Mouse (Mus musculus): ENCODE measurements at regions not wholly inside any gene's neighbourhood (a gene's known extent, or its start where the extent isn't known, plus 50 kb on each side); places are given as distances from the start of the nearest gene placed in this dataset.

- Histone ChIP-seq H3K9me3 (no peaks in the 10 kb centered on the region), H3K4me3 (no peak overlapping the region), H3K27ac (no peak overlapping the region), H3K4me1 (peaks cover 19% of the 10 kb centered on the region), H3K27me3 (ENCODE audit: poor library complexity, severe bottlenecking) (no peaks in the 10 kb centered on the region), H3K36me3 (replicated peaks) (no peaks in the 10 kb centered on the region)
- no peak for DNase-seq (ENCODE audit: extremely low spot score, low spot score)
- 89% methylated on average over 1 of the region's 1 CpGs for WGBS
Measured at GRCm38 (mm10) chr14:97557888-97558287, 611.7 kb downstream of the Dach1 start.

- no peaks in the 10 kb centered on the region for H3K27me3 ChIP-seq (ENCODE audit: poor library complexity, severe bottlenecking)
- H3K4me3 ChIP-seq, result no peak overlapping the region
- DNase-seq (ENCODE audit: extremely low spot score, low spot score), result no peak
- H3K27ac ChIP-seq, result no peak overlapping the region
- no peaks in the 10 kb centered on the region for H3K4me1 ChIP-seq
- no peaks in the 10 kb centered on the region for H3K36me3 ChIP-seq (replicated peaks)
- H3K9me3 ChIP-seq, result no peaks in the 10 kb centered on the region
- WGBS, result 88% methylated on average over 4 of the region's 4 CpGs
Measured at GRCm38 (mm10) chr14:97546276-97546675, 623.3 kb downstream of the Dach1 start.

GRCm38 (mm10) chr14:97544307-97544706, 625.3 kb downstream of the Dach1 start:
- DNase-seq (ENCODE audit: extremely low spot score, low spot score), result no peak
- 67% methylated on average over 6 of the region's 6 CpGs for WGBS

GRCm38 (mm10) chr14:97537012-97537411, 632.6 kb downstream of the Dach1 start:
- no peaks in the 10 kb centered on the region for H3K27me3 ChIP-seq (ENCODE audit: poor library complexity, severe bottlenecking)
- WGBS, result 92% methylated on average over 5 of the region's 5 CpGs
- DNase-seq (ENCODE audit: extremely low spot score, low spot score), result no peak
- no peaks in the 10 kb centered on the region for H3K4me1 ChIP-seq
- H3K4me3 ChIP-seq, result no peak overlapping the region
- 0 out of 2 replicates have a peak, but pooled peaks cover 2% of the 10 kb centered on the region for H3K9me3 ChIP-seq
- no peaks in the 10 kb centered on the region for H3K36me3 ChIP-seq (replicated peaks)
- H3K27ac ChIP-seq, result no peak overlapping the region

More at GRCm38 (mm10) chr14:97544307-97544706, 625.3 kb downstream of the Dach1 start:
- Histone ChIP-seq H3K27me3 (ENCODE audit: poor library complexity, severe bottlenecking) (no peaks in the 10 kb centered on the region), H3K9me3 (no peaks in the 10 kb centered on the region), H3K4me1 (no peaks in the 10 kb centered on the region), H3K36me3 (replicated peaks) (no peaks in the 10 kb centered on the region), H3K4me3 (no peak overlapping the region), H3K27ac (no peak overlapping the region)

- Histone ChIP-seq H3K27me3 (ENCODE audit: poor library complexity, severe bottlenecking) (no peaks in the 10 kb centered on the region), H3K4me1 (0 out of 2 replicates have a peak, but pooled peaks cover 2% of the 10 kb centered on the region)
- WGBS, result 60% methylated on average over 1 of the region's 1 CpGs
Measured at GRCm38 (mm10) chr14:97511318-97511717, 658.2 kb downstream of the Dach1 start.

GRCm38 (mm10) chr14:97489427-97490347, 679.9 kb downstream of the Dach1 start:
- H3K4me3 ChIP-seq, result no peak overlapping the region
- no peak for DNase-seq (ENCODE audit: extremely low spot score, low spot score)
- WGBS, result 93% methylated on average over 10 of the region's 10 CpGs

More at GRCm38 (mm10) chr14:97511318-97511717, 658.2 kb downstream of the Dach1 start:
- Histone ChIP-seq H3K9me3 (no peaks in the 10 kb centered on the region), H3K4me3 (no peak overlapping the region), H3K36me3 (replicated peaks) (no peaks in the 10 kb centered on the region), H3K27ac (no peak overlapping the region)
- no peak for DNase-seq (ENCODE audit: extremely low spot score, low spot score)

GRCm38 (mm10) chr14:97478236-97478635, 691.3 kb downstream of the Dach1 start:
- no peaks in the 10 kb centered on the region for H3K9me3 ChIP-seq
- no peak for DNase-seq (ENCODE audit: extremely low spot score, low spot score)
- H3K27me3 ChIP-seq (ENCODE audit: poor library complexity, severe bottlenecking), result no peaks in the 10 kb centered on the region
- H3K36me3 ChIP-seq (replicated peaks), result no peaks in the 10 kb centered on the region
- WGBS, result 83% methylated on average over 5 of the region's 5 CpGs
- H3K4me3 ChIP-seq, result no peak overlapping the region
- no peak overlapping the region for H3K27ac ChIP-seq
- H3K4me1 ChIP-seq, result no peaks in the 10 kb centered on the region

More at GRCm38 (mm10) chr14:97489427-97490347, 679.9 kb downstream of the Dach1 start:
- H3K4me1 ChIP-seq, result peaks cover 4% of the 10 kb centered on the region; the same call in 1 of the 2 replicates
- no peaks in the 10 kb centered on the region for H3K36me3 ChIP-seq (replicated peaks)
- H3K27ac ChIP-seq, result no peak overlapping the region
- no peaks in the 10 kb centered on the region for H3K27me3 ChIP-seq (ENCODE audit: poor library complexity, severe bottlenecking)
- H3K9me3 ChIP-seq, result no peaks in the 10 kb centered on the region

GRCm38 (mm10) chr14:97450525-97451235, 718.9 kb downstream of the Dach1 start:
- DNase-seq (ENCODE audit: extremely low spot score, low spot score), result no peak
- Histone ChIP-seq H3K27ac (no peak overlapping the region), H3K36me3 (replicated peaks) (no peaks in the 10 kb centered on the region), H3K9me3 (no peaks in the 10 kb centered on the region), H3K27me3 (ENCODE audit: poor library complexity, severe bottlenecking) (no peaks in the 10 kb centered on the region), H3K4me3 (no peak overlapping the region), H3K4me1 (no peaks in the 10 kb centered on the region)
- WGBS, result 92% methylated on average over 7 of the region's 7 CpGs

GRCm38 (mm10) chr14:97448617-97449016, 720.9 kb downstream of the Dach1 start:
- Histone ChIP-seq H3K9me3 (no peaks in the 10 kb centered on the region), H3K27ac (no peak overlapping the region), H3K4me1 (no peaks in the 10 kb centered on the region), H3K27me3 (ENCODE audit: poor library complexity, severe bottlenecking) (no peaks in the 10 kb centered on the region), H3K36me3 (replicated peaks) (no peaks in the 10 kb centered on the region), H3K4me3 (no peak overlapping the region)
- WGBS, result 95% methylated on average over 2 of the region's 2 CpGs
- DNase-seq (ENCODE audit: extremely low spot score, low spot score), result no peak

- Histone ChIP-seq H3K9me3 (no peaks in the 10 kb centered on the region), H3K4me3 (no peak overlapping the region), H3K4me1 (no peaks in the 10 kb centered on the region), H3K36me3 (replicated peaks) (no peaks in the 10 kb centered on the region), H3K27ac (no peak overlapping the region), H3K27me3 (ENCODE audit: poor library complexity, severe bottlenecking) (no peaks in the 10 kb centered on the region)
- DNase-seq (ENCODE audit: extremely low spot score, low spot score), result no peak
- WGBS, result 83% methylated on average over 1 of the region's 1 CpGs
Measured at GRCm38 (mm10) chr14:97446793-97447192, 722.8 kb downstream of the Dach1 start.

GRCm38 (mm10) chr14:97440326-97440725, 729.2 kb downstream of the Dach1 start:
- no peak overlapping the region for H3K27ac ChIP-seq
- H3K4me3 ChIP-seq, result no peak overlapping the region
- peaks cover 7% of the 10 kb centered on the region for H3K4me1 ChIP-seq
- no peak for DNase-seq (ENCODE audit: extremely low spot score, low spot score)
- no peaks in the 10 kb centered on the region for H3K36me3 ChIP-seq (replicated peaks)
- no peaks in the 10 kb centered on the region for H3K9me3 ChIP-seq
- no peaks in the 10 kb centered on the region for H3K27me3 ChIP-seq (ENCODE audit: poor library complexity, severe bottlenecking)
- WGBS, result 82% methylated on average over 6 of the region's 6 CpGs

GRCm38 (mm10) chr14:97435453-97436233, 733.9 kb downstream of the Dach1 start:
- no peaks in the 10 kb centered on the region for H3K36me3 ChIP-seq (replicated peaks)
- H3K4me3 ChIP-seq, result no peak overlapping the region
- 61% methylated on average over 4 of the region's 4 CpGs for WGBS
- H3K27ac ChIP-seq, result no peak overlapping the region
- DNase-seq (ENCODE audit: extremely low spot score, low spot score), result no peak
- H3K4me1 ChIP-seq, result peaks cover 10% of the 10 kb centered on the region
- H3K9me3 ChIP-seq, result no peaks in the 10 kb centered on the region
- no peaks in the 10 kb centered on the region for H3K27me3 ChIP-seq (ENCODE audit: poor library complexity, severe bottlenecking)
